Mouse (Mus musculus) heart, adult 2 months (tissue): ENCODE measurements around the gene Acap2.

Experiments
- CTCF ChIP-seq: fragments of 200-600 bp; IDR thresholded peaks from 2 replicates; pipeline ENCODE4 v1.8.1; 2022; ENCODE audit warnings: antibody characterized with exemption, mild to moderate bottlenecking, moderate library complexity
- EP300 ChIP-seq: fragments of 200-500 bp; IDR thresholded peaks from 2 replicates; pipeline ENCODE4 v1.6.1; 2011; ENCODE audit warnings: low read depth, low read length, control low read depth; ENCODE audit not compliant: insufficient read depth
- POLR2A ChIP-seq: fragments of 200-500 bp; IDR thresholded peaks from 2 replicates; pipeline ENCODE4 v1.6.1; 2011; ENCODE audit warnings: mild to moderate bottlenecking, low read depth, low read length, control low read depth; ENCODE audit not compliant: insufficient read depth

GRCm38 (mm10) chr16:31043136-31043535 lies 157.9 kb downstream of the Acap2 start:
- TF ChIP-seq CTCF (no peak), POLR2A (no peak), EP300 (no peak)
